8 mouse cellular contexts compared by ENCODE assay signal in the genomic region with DNA sequence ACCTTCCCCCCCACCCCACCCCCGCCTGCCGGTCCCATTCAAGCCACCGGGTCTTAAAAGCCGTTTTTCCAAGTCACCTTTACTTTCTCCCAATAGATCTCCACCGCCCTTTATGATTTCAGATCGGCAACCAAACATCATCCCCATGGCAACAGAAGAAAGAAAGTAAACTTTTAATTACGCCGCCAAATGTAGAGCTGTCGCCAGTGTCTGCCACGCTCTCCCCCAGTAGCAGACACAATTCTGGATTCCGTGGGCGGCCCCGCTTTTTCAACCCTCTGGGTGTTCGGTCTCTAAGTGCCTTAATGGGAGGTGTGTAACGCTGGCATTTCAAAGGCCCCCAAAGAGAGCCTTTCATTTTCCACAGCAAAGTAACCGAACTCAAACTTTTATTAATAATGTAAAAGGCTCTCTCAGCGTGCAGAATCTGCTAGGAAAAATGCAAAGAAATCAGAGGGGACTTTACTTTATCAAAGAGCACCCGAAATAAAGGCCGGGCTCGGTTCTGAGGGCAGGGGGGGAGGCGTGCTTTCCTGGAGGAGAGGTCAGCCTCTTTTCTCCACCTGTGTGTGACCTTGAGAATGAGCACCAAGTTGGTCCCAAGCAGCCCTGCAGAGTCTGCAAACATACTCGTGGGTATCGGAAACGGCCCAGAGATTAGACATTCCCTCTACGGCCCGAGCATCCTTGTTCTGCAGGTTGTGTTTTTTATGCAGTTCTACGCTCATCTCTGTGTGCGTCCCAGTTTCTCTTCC. TPM values are rescaled to one million over a fixed set of nuclear protein-coding genes. Genes with fewer than 3 reads are reported as not detected.
A peak's percentile ranks its signal among the peaks of the same experiment; 100 is the strongest.
DNase-seq lines count a peak whose midpoint lies in the region; ATAC-seq lines count a peak whose summit lies in the region.

No protein-coding gene starts in this region.

- 13% methylated on average over 28 of the region's 28 CpGs for WGBS in heart, embryonic 16.5 days
- 2% methylated on average over 28 of the region's 28 CpGs for WGBS in forebrain, embryonic 14.5 days
- WGBS in midbrain, embryonic 12.5 days, result 6% methylated on average over 28 of the region's 28 CpGs

- peak overlapping the region; percentile 56 for H3K4me2 ChIP-seq in heart, embryonic 16.5 days (ENCODE audit: low read depth, low read length)
- peak overlapping the region; percentile 44 for H3K4me2 ChIP-seq in forebrain, embryonic 14.5 days (ENCODE audit: low read length)
- peak overlapping the region; percentile 51 for H3K4me2 ChIP-seq in midbrain, embryonic 12.5 days (replicated peaks)

- H3K27ac ChIP-seq in heart, embryonic 16.5 days (ENCODE audit: low read length), result no peak overlapping the region
- H3K27ac ChIP-seq in forebrain, embryonic 14.5 days (ENCODE audit: low read depth, low read length), result no peak overlapping the region
- H3K27ac ChIP-seq in midbrain, embryonic 12.5 days (replicated peaks), result no peak overlapping the region

- intact Hi-C loops in heart, postnatal 36 days (cut with DNase I), result no loop called here

- H3K4me1 ChIP-seq in heart, embryonic 16.5 days (ENCODE audit: control insufficient read depth, insufficient read depth, low read length), result peaks cover 3% of the 10 kb centered on the region; the same call in 1 of the 2 replicates
- 0 out of 2 replicates have a peak, but pooled peaks cover 9% of the 10 kb centered on the region for H3K4me1 ChIP-seq in forebrain, embryonic 14.5 days (ENCODE audit: control insufficient read depth, insufficient read depth, low read length)
- H3K4me1 ChIP-seq in midbrain, embryonic 12.5 days, result peaks cover 17% of the 10 kb centered on the region

- no peak overlapping the region for H3K9ac ChIP-seq in heart, embryonic 16.5 days (ENCODE audit: low read length)
- H3K9ac ChIP-seq in forebrain, embryonic 14.5 days (ENCODE audit: low read length), result peak overlapping the region; percentile 21; the same call in 1 of the 2 replicates
- H3K9ac ChIP-seq in midbrain, embryonic 12.5 days (replicated peaks), result peak overlapping the region; percentile 39; the same call in 1 of the 2 replicates

- H3K9me3 ChIP-seq in heart, embryonic 16.5 days (replicated peaks; ENCODE audit: control insufficient read depth, low read length), result no peaks in the 10 kb centered on the region
- no peaks in the 10 kb centered on the region for H3K9me3 ChIP-seq in forebrain, embryonic 14.5 days (replicated peaks; ENCODE audit: control insufficient read depth, low read length)
- no peaks in the 10 kb centered on the region for H3K9me3 ChIP-seq in midbrain, embryonic 12.5 days

- H3K27me3 ChIP-seq in heart, embryonic 16.5 days (ENCODE audit: control insufficient read depth, insufficient read depth, low read length), result peaks cover 18% of the 10 kb centered on the region
- peaks cover 7% of the 10 kb centered on the region for H3K27me3 ChIP-seq in forebrain, embryonic 14.5 days (replicated peaks; ENCODE audit: control insufficient read depth, insufficient read depth, low read length)
- H3K27me3 ChIP-seq in midbrain, embryonic 12.5 days, result peaks cover 11% of the 10 kb centered on the region; the same call in 1 of the 2 replicates

- H3K36me3 ChIP-seq in heart, embryonic 16.5 days (ENCODE audit: control insufficient read depth, insufficient read depth), result no peaks in the 10 kb centered on the region
- H3K36me3 ChIP-seq in forebrain, embryonic 14.5 days (ENCODE audit: control insufficient read depth, insufficient read depth, low read length), result no peaks in the 10 kb centered on the region
- no peaks in the 10 kb centered on the region for H3K36me3 ChIP-seq in midbrain, embryonic 12.5 days

- no peak for ATAC-seq in heart, embryonic 16.5 days (replicated peaks; ENCODE audit: extremely low read depth, insufficient read depth, low FRiP score)
- no peak for ATAC-seq in forebrain, embryonic 14.5 days
- 0 out of 2 replicates have a peak, but pooled peaks have one; percentile 27 for ATAC-seq in midbrain, embryonic 12.5 days (ENCODE audit: low FRiP score, low read depth)
- ATAC-seq in cerebellum, adult (ENCODE audit: insufficient number of reproducible peaks, low FRiP score, low TSS enrichment), result no peak

- DNase-seq in heart, postnatal 36 days, result no peak
- peak; percentile 54 for DNase-seq in Muller cell, postnatal 12 days (ENCODE audit: inconsistent ontology term)
- DNase-seq in forebrain, embryonic 14.5 days (ENCODE audit: low spot score), result peak; percentile 50
- DNase-seq in thymus, postnatal 25 days, result no peak
- DNase-seq in urinary bladder, postnatal 10 days (ENCODE audit: low spot score), result no peak

- peak overlapping the region; percentile 27 for H3K4me3 ChIP-seq in heart, embryonic 16.5 days (ENCODE audit: low read length)
- peak overlapping the region; percentile 16 for H3K4me3 ChIP-seq in forebrain, embryonic 14.5 days (ENCODE audit: low read depth, low read length)
- H3K4me3 ChIP-seq in midbrain, embryonic 12.5 days, result peak overlapping the region; percentile 26

RNA-seq across cellular contexts. Expression of a gene that starts 48.3 kb away (rescaled TPM):
- 0.22 and 0.25 TPM in 2 replicates for polyA plus RNA-seq in heart, embryonic 16.5 days (2015; fragmentation: Nextera tagmentation; extraction: Ambion mirVana)
- under 1 TPM; 0.14 to 0.19 TPM for total RNA-seq in heart, postnatal 36 days (2021)
- polyA plus RNA-seq in forebrain, embryonic 14.5 days (2014; fragmentation: Nextera tagmentation; extraction: Ambion mirVana), result 2.1 and 2.3 TPM in 2 replicates
- polyA plus RNA-seq in midbrain, embryonic 12.5 days (2016; fragmentation: Nextera tagmentation; extraction: Ambion mirVana), result 31.7 and 33.5 TPM in 2 replicates

Comparison
In these comparisons a context has a peak if more than half of its experiments do, and no peak if none do; other contexts are left out.
1. DNase-seq: peak in Muller cell, postnatal 12 days (single experiment) and forebrain, embryonic 14.5 days (single experiment); none in heart, postnatal 36 days (0 of 2), thymus, postnatal 25 days (single experiment) and urinary bladder, postnatal 10 days (single experiment).
2. RNA of a gene that starts 48.3 kb away (polyA plus RNA-seq): 31.7 to 33.5 TPM in midbrain, embryonic 12.5 days; 2.1 to 2.3 TPM in forebrain, embryonic 14.5 days and 0.22 to 0.25 TPM in heart, embryonic 16.5 days; every median in the first group is over 10 times any median in the second.
3. Peak in every context shown above with its lines, with median percentiles within 50 percentile points of each other: H3K4me2 ChIP-seq and H3K4me3 ChIP-seq.